Mouse (Mus musculus) midbrain, postnatal 0 days (tissue): Measurements from ENCODE around the gene Slc24a4. TPM values are rescaled to one million over a fixed set of nuclear protein-coding genes. Genes with fewer than 3 reads are reported as not detected.

Experiments used
- ATAC-seq: fragments of 200-750 bp; cut with Nextera tagmentation; 2 replicates; pipeline ENCODE4 v1.8.0; 2017; ENCODE audit warnings: moderate number of reproducible peaks, mild to moderate bottlenecking, moderate TSS enrichment, moderate library complexity; ENCODE audit not compliant: low FRiP score
- DNase-seq: peaks from one replicate; pipeline ENCODE4 v3.0.0-alpha.2; 2015; ENCODE audit warnings: low spot score
- H3K27ac ChIP-seq: fragments of 300-500 bp; sonication (generic); 2 replicates; pipeline ENCODE4 v1.5.1; 2014; ENCODE audit warnings: low read depth, mild to moderate bottlenecking, low read length, mixed read lengths
- H3K27me3 ChIP-seq: fragments of 300-500 bp; sonication (generic); 2 replicates; pipeline ENCODE4 v1.6.1; 2014; ENCODE audit warnings: low read length, control low read depth, mixed read lengths; ENCODE audit not compliant: insufficient read depth
- H3K36me3 ChIP-seq: fragments of 300-500 bp; sonication (generic); 2 replicates; pipeline ENCODE4 v1.6.1; 2014; ENCODE audit warnings: low read length, control low read depth, mixed read lengths; ENCODE audit not compliant: insufficient read depth
- H3K4me1 ChIP-seq: fragments of 300-500 bp; sonication (generic); 2 replicates; pipeline ENCODE4 v1.6.1; 2014; ENCODE audit warnings: mild to moderate bottlenecking, control low read depth, antibody characterized with exemption, low read length, mixed read lengths; ENCODE audit not compliant: insufficient read depth
- H3K4me2 ChIP-seq: fragments of 300-500 bp; sonication (generic); 2 replicates; pipeline ENCODE4 v1.6.1; 2014; ENCODE audit warnings: low read depth, mild to moderate bottlenecking, low read length, mixed read lengths; ENCODE audit not compliant: poor library complexity, severe bottlenecking
- H3K4me3 ChIP-seq: fragments of 300-500 bp; sonication (generic); 2 replicates; pipeline ENCODE4 v1.5.1; 2014; ENCODE audit warnings: low read depth, mild to moderate bottlenecking, low read length, moderate library complexity
- H3K9ac ChIP-seq: fragments of 300-500 bp; sonication (generic); replicated peaks from 2 replicates; pipeline ENCODE4 v1.6.1; 2014; ENCODE audit warnings: mild to moderate bottlenecking, low read length, moderate library complexity, mixed read lengths; ENCODE audit not compliant: poor library complexity, severe bottlenecking
- H3K9me3 ChIP-seq: fragments of 300-500 bp; sonication (generic); 2 replicates; pipeline ENCODE4 v1.6.1; 2016; ENCODE audit warnings: low read length, control low read depth
- CTCF ChIP-seq: IDR thresholded peaks from 2 replicates; pipeline ENCODE4 v1.5.1; 2016; ENCODE audit warnings: antibody characterized with exemption, mild to moderate bottlenecking
- WGBS: fragments of 180-500 bp; shearing (Covaris S2); extraction: QIAGEN DNeasy Blood & Tissue Kit; methylation state at CpG from one replicate; pipeline ENCODE4 v1.1.7; 2014; 5-methylcytosine and 5-hydroxymethylcytosine counted together
- polyA plus RNA-seq: library from polyadenylated mRNA; unstranded; fragments of >200 nt; fragmentation: Nextera tagmentation; extraction: Ambion mirVana; gene quantifications from 2 replicates; pipeline ENCODE4 v1.2.1, GENCODE M21; 2015
- total RNA-seq: library from RNA; depleted of rRNA; stranded (reverse); fragments of >200 nt; gene quantifications from 2 replicates; pipeline ENCODE4 v1.2.3, GENCODE M21; 2014

The Slc24a4 gene
- total and polyA plus RNA-seq, 2 experiments from 2014 or later, result 2.4 to 5.3 TPM

- no peak overlapping the region for H3K9ac ChIP-seq
- no peak; the same call in 1 of the 2 replicates for TF ChIP-seq CTCF
- no peaks in the 10 kb centered on the region for H3K36me3 ChIP-seq
- H3K27ac ChIP-seq, result no peak overlapping the region
- H3K9me3 ChIP-seq, result no peaks in the 10 kb centered on the region
- DNase-seq, result no peak
- 61% methylated on average over 3 of the region's 3 CpGs for WGBS
- H3K4me3 ChIP-seq, result no peak overlapping the region
- H3K4me2 ChIP-seq, result no peak overlapping the region
- no peak for ATAC-seq
- H3K27me3 ChIP-seq, result no peaks in the 10 kb centered on the region
- H3K4me1 ChIP-seq, result no peaks in the 10 kb centered on the region
Measured at GRCm38 (mm10) chr12:102251985-102252384, 123.5 kb downstream of the Slc24a4 start.

- Histone ChIP-seq H3K4me1 (no peaks in the 10 kb centered on the region), H3K9me3 (no peaks in the 10 kb centered on the region), H3K9ac (no peak overlapping the region), H3K36me3 (no peaks in the 10 kb centered on the region), H3K4me2 (no peak overlapping the region), H3K27ac (no peak overlapping the region), H3K4me3 (no peak overlapping the region), H3K27me3 (no peaks in the 10 kb centered on the region)
- 60% methylated on average over 1 of the region's 1 CpGs for WGBS
- DNase-seq (no peak), ATAC-seq (no peak)
- no peak for TF ChIP-seq CTCF
Measured at GRCm38 (mm10) chr12:102252525-102252924, 124.0 kb downstream of the Slc24a4 start.

- no peaks in the 10 kb centered on the region for H3K9me3 ChIP-seq
- no peak for TF ChIP-seq CTCF
- no peak overlapping the region for H3K27ac ChIP-seq
- no peak overlapping the region for H3K4me3 ChIP-seq
- ATAC-seq, result no peak
- H3K36me3 ChIP-seq, result no peaks in the 10 kb centered on the region
- no peak overlapping the region for H3K4me2 ChIP-seq
- no peaks in the 10 kb centered on the region for H3K27me3 ChIP-seq
- DNase-seq, result no peak
- H3K9ac ChIP-seq, result no peak overlapping the region
- H3K4me1 ChIP-seq, result no peaks in the 10 kb centered on the region
Measured at GRCm38 (mm10) chr12:102255012-102255411, 126.5 kb downstream of the Slc24a4 start.

GRCm38 (mm10) chr12:102258522-102259112 is 130.1 kb downstream of the Slc24a4 start:
- no peaks in the 10 kb centered on the region for H3K4me1 ChIP-seq
- H3K4me3 ChIP-seq, result no peak overlapping the region
- H3K36me3 ChIP-seq, result no peaks in the 10 kb centered on the region
- no peak for DNase-seq
- 83% methylated on average over 3 of the region's 3 CpGs for WGBS
- no peak overlapping the region for H3K27ac ChIP-seq
- H3K4me2 ChIP-seq, result no peak overlapping the region
- no peak for ATAC-seq
- no peak overlapping the region for H3K9ac ChIP-seq
- TF ChIP-seq CTCF, result no peak
- H3K27me3 ChIP-seq, result no peaks in the 10 kb centered on the region
- H3K9me3 ChIP-seq, result no peaks in the 10 kb centered on the region

GRCm38 (mm10) chr12:102261933-102262396 is 133.4 kb downstream of the Slc24a4 start:
- no peak for TF ChIP-seq CTCF
- H3K9me3 ChIP-seq, result no peaks in the 10 kb centered on the region
- H3K27me3 ChIP-seq, result no peaks in the 10 kb centered on the region
- WGBS, result 67% methylated on average over 8 of the region's 8 CpGs
- H3K4me1 ChIP-seq, result no peaks in the 10 kb centered on the region
- H3K36me3 ChIP-seq, result no peaks in the 10 kb centered on the region
- no peak overlapping the region for H3K4me3 ChIP-seq
- no peak overlapping the region for H3K9ac ChIP-seq
- ATAC-seq, result no peak
- H3K4me2 ChIP-seq, result no peak overlapping the region
- no peak overlapping the region for H3K27ac ChIP-seq
- no peak for DNase-seq

- Histone ChIP-seq H3K9ac (no peak overlapping the region), H3K4me3 (no peak overlapping the region), H3K36me3 (no peaks in the 10 kb centered on the region), H3K4me2 (no peak overlapping the region), H3K27ac (no peak overlapping the region), H3K27me3 (no peaks in the 10 kb centered on the region), H3K4me1 (no peaks in the 10 kb centered on the region), H3K9me3 (no peaks in the 10 kb centered on the region)
- ATAC-seq (no peak), DNase-seq (no peak)
- TF ChIP-seq CTCF, result no peak
- WGBS, result 100% methylated on average over 2 of the region's 2 CpGs
Measured at GRCm38 (mm10) chr12:102262809-102263208, 134.3 kb downstream of the Slc24a4 start.
